Mouse (Mus musculus) lung, embryonic 16.5 days (tissue): ENCODE data around the gene Fxyd1. TPM values are rescaled to one million over a fixed set of nuclear protein-coding genes. Genes with fewer than 3 reads are reported as not detected.

Experiments used
- ATAC-seq: fragments of 200-750 bp; cut with Nextera tagmentation; 2 replicates; pipeline ENCODE4 v1.8.0; 2017; ENCODE audit warnings: low read depth, mild to moderate bottlenecking, moderate library complexity
- H3K27ac ChIP-seq: fragments of 300-500 bp; sonication (generic); 2 replicates; pipeline ENCODE4 v1.5.1; 2014; ENCODE audit warnings: mild to moderate bottlenecking, control low read depth, low read length
- H3K27me3 ChIP-seq: fragments of 300-500 bp; sonication (generic); 2 replicates; pipeline ENCODE4 v1.6.1; 2014; ENCODE audit warnings: low read depth, low read length, mixed read lengths; ENCODE audit not compliant: control insufficient read depth, insufficient read depth
- H3K36me3 ChIP-seq: fragments of 300-500 bp; sonication (generic); 2 replicates; pipeline ENCODE4 v1.6.1; 2014; ENCODE audit warnings: low read length; ENCODE audit not compliant: control insufficient read depth, insufficient read depth
- H3K4me1 ChIP-seq: fragments of 300-500 bp; sonication (generic); replicated peaks from 2 replicates; pipeline ENCODE4 v1.6.1; 2014; ENCODE audit warnings: low read length, mixed read lengths; ENCODE audit not compliant: control insufficient read depth, insufficient read depth
- H3K4me2 ChIP-seq: fragments of 300-500 bp; sonication (generic); 2 replicates; pipeline ENCODE4 v1.6.1; 2014; ENCODE audit warnings: low read depth, low read length, control low read depth
- H3K4me3 ChIP-seq: fragments of 300-500 bp; sonication (generic); 2 replicates; pipeline ENCODE4 v1.5.1; 2014; ENCODE audit warnings: mild to moderate bottlenecking, low read length, control low read depth
- H3K9ac ChIP-seq: fragments of 300-500 bp; sonication (generic); 2 replicates; pipeline ENCODE4 v1.6.1; 2014; ENCODE audit warnings: low read length, control low read depth
- H3K9me3 ChIP-seq: fragments of 300-500 bp; sonication (generic); 2 replicates; pipeline ENCODE4 v1.6.1; 2016; ENCODE audit warnings: low read length; ENCODE audit not compliant: control insufficient read depth
- WGBS: fragments of 180-500 bp; shearing (Covaris S2); extraction: QIAGEN DNeasy Blood & Tissue Kit; methylation state at CpG from one replicate; pipeline ENCODE4 v1.1.7; 2014; 5-methylcytosine and 5-hydroxymethylcytosine counted together
- polyA plus RNA-seq: library from polyadenylated mRNA; unstranded; fragments of >200 nt; fragmentation: Nextera tagmentation; extraction: Ambion mirVana; gene quantifications from 2 replicates; pipeline ENCODE4 v1.2.1, GENCODE M21; 2015

Gene Fxyd1
- polyA plus RNA-seq, 1 experiment from 2014 or later, result 105 TPM

DNA sequence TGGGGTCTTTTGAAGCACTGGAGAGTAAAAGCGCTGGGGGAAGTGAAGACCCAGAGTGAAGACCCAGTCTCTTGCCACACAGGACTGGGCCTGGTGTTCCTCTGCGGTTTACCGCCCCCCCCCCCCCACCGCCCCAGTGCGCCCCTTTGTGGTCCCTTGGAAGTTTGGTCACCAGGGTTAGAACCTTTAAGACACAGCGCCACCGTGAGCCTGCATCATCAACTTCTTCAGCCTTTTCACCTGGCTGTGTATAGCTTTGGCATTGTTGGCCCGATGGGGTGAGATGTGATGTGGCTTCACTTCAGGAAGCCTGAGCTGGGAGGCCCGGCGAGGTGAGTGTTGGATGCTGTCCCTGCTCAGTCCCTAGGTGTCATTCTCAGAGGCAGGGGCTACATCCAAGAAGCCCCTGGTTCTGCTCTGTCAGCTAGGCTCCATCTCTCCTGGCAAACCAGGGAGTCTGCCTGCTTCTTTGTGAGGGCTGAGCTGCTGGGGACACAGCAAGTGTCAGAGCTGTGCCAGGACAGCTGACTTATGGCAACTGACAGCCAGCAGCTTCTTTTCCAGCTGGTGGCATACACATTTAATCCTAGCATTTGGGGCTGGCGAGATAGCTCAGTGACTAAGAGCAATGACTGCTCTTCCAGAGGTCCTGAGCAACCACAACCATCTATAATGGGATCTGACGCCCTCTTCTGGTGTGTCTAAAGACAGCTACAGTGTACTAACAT is 37.9 kb upstream of the Fxyd1 start:
- no peaks in the 10 kb centered on the region for H3K9me3 ChIP-seq
- 0 out of 2 replicates have a peak, but pooled peaks cover 3% of the 10 kb centered on the region for H3K4me1 ChIP-seq
- peak; percentile 11; the same call in 1 of the 2 replicates for ATAC-seq

GRCm38 (mm10) chr7:31089721-31090120 is 32.7 kb upstream of the Fxyd1 start:
- ATAC-seq, result no peak
- Histone ChIP-seq H3K36me3 (no peaks in the 10 kb centered on the region), H3K4me2 (no peak overlapping the region), H3K27ac (no peak overlapping the region), H3K9ac (no peak overlapping the region), H3K4me3 (no peak overlapping the region), H3K4me1 (peaks cover 5% of the 10 kb centered on the region), H3K27me3 (no peaks in the 10 kb centered on the region), H3K9me3 (no peaks in the 10 kb centered on the region)
- 69% methylated on average over 2 of the region's 2 CpGs for WGBS

More for the DNA sequence above, 37.9 kb upstream of the Fxyd1 start:
- Histone ChIP-seq H3K4me3 (no peak overlapping the region), H3K9ac (no peak overlapping the region), H3K27me3 (no peaks in the 10 kb centered on the region), H3K27ac (no peak overlapping the region), H3K4me2 (no peak overlapping the region), H3K36me3 (no peaks in the 10 kb centered on the region)
- 23% methylated on average over 12 of the region's 12 CpGs for WGBS

- H3K27ac ChIP-seq, result no peak overlapping the region
- H3K9me3 ChIP-seq, result no peaks in the 10 kb centered on the region
- peaks cover 9% of the 10 kb centered on the region for H3K4me1 ChIP-seq
- ATAC-seq, result no peak
- no peak overlapping the region for H3K9ac ChIP-seq
- no peak overlapping the region for H3K4me3 ChIP-seq
- no peaks in the 10 kb centered on the region for H3K27me3 ChIP-seq
- H3K4me2 ChIP-seq, result no peak overlapping the region
- H3K36me3 ChIP-seq, result no peaks in the 10 kb centered on the region
- 63% methylated on average over 3 of the region's 3 CpGs for WGBS
Observed at GRCm38 (mm10) chr7:31088206-31088605, 31.2 kb upstream of the Fxyd1 start.

GRCm38 (mm10) chr7:31087262-31087661 is 30.3 kb upstream of the Fxyd1 start:
- H3K4me1 ChIP-seq, result peaks cover 9% of the 10 kb centered on the region
- H3K27ac ChIP-seq, result no peak overlapping the region
- no peak overlapping the region for H3K4me3 ChIP-seq
- WGBS, result 40% methylated on average over 2 of the region's 2 CpGs
- no peaks in the 10 kb centered on the region for H3K9me3 ChIP-seq
- no peaks in the 10 kb centered on the region for H3K36me3 ChIP-seq
- no peaks in the 10 kb centered on the region for H3K27me3 ChIP-seq
- no peak for ATAC-seq
- no peak overlapping the region for H3K4me2 ChIP-seq
- H3K9ac ChIP-seq, result no peak overlapping the region

- Histone ChIP-seq H3K4me3 (no peak overlapping the region), H3K36me3 (no peaks in the 10 kb centered on the region), H3K27me3 (no peaks in the 10 kb centered on the region), H3K4me2 (no peak overlapping the region), H3K27ac (no peak overlapping the region), H3K9me3 (no peaks in the 10 kb centered on the region), H3K4me1 (peaks cover 9% of the 10 kb centered on the region), H3K9ac (no peak overlapping the region)
- ATAC-seq, result no peak
- WGBS, result 86% methylated on average over 9 of the region's 9 CpGs
Observed at GRCm38 (mm10) chr7:31086175-31086755, 29.3 kb upstream of the Fxyd1 start.

- Histone ChIP-seq H3K4me3 (no peak overlapping the region), H3K4me1 (peaks cover 9% of the 10 kb centered on the region), H3K36me3 (no peaks in the 10 kb centered on the region), H3K9ac (no peak overlapping the region), H3K27me3 (no peaks in the 10 kb centered on the region), H3K9me3 (no peaks in the 10 kb centered on the region), H3K27ac (peak overlapping the region; percentile 10; the same call in 1 of the 2 replicates), H3K4me2 (no peak overlapping the region)
- peak; percentile 48; the same call in 1 of the 2 replicates for ATAC-seq
- WGBS, result 25% methylated on average over 3 of the region's 3 CpGs
Observed at GRCm38 (mm10) chr7:31085171-31085570, 28.2 kb upstream of the Fxyd1 start.

DNA sequence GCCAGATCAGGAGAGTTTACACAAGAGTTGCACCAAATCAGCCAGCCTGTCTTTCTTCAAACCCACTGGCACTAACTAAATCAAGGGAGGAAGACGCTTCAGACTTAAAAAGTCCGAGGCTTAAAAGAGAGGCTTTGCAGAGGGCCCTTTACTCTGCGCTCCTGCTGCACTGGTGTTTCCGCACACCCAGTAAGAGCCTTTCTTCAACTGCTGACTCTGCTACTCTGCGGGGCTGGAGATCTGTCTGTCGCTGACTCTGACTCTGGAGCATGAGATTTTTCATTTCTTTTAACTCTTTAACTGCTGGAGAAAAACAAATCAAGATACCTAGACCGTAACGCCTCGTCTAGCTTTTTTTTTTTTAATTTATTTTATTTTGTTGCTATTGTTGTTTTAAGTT is 27.1 kb upstream of the Fxyd1 start:
- no peaks in the 10 kb centered on the region for H3K36me3 ChIP-seq
- peaks cover 9% of the 10 kb centered on the region for H3K4me1 ChIP-seq
- H3K4me3 ChIP-seq, result no peak overlapping the region
- 36% methylated on average over 9 of the region's 9 CpGs for WGBS
- H3K4me2 ChIP-seq, result no peak overlapping the region
- peak; percentile 69 for ATAC-seq
- 0 out of 2 replicates have a peak overlapping the region, but pooled peaks have one; percentile 0 for H3K27ac ChIP-seq
- no peaks in the 10 kb centered on the region for H3K9me3 ChIP-seq
- H3K27me3 ChIP-seq, result no peaks in the 10 kb centered on the region
- H3K9ac ChIP-seq, result no peak overlapping the region

DNA sequence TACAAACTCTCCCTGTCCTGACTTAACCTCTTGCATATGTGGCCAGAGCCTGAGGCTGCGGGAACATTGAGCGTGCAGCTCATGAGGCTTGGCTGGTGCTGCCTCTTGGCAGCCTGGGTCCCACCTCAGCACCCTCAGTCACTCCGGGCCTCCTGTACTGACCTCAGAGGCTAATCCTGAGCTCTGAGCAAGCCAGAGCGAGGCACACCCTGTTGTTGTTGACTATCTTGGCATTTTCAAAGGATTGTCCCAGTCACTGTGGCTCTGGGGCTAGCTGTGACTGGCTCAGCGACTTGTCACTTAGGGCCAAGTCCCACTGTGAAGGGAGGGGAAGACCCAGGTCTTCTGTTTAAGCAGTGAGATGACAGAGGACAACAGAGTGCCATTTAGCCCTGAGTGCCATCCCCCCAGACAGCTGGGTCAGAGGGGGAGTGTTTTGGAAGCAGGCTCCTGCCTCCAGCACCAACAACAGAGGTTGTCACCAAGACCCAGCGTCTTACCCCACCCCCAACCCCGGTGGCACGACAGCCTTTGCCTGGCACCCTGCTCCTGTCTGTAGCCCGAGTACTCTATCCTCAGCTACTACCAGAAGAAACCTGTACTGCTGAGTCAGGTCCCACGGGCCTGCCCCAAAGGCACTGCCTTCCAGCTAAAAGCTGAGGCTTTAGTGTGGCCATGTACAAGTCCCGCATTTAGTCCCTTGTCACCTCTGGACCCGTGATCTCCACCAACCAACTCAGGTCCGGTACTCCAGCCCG is 26.0 kb upstream of the Fxyd1 start:
- Histone ChIP-seq H3K9me3 (no peaks in the 10 kb centered on the region), H3K27ac (no peak overlapping the region), H3K4me1 (peaks cover 9% of the 10 kb centered on the region), H3K9ac (0 out of 2 replicates have a peak overlapping the region, but pooled peaks have one; percentile 12), H3K36me3 (no peaks in the 10 kb centered on the region), H3K4me3 (no peak overlapping the region), H3K27me3 (no peaks in the 10 kb centered on the region), H3K4me2 (no peak overlapping the region)
- WGBS, result 62% methylated on average over 14 of the region's 14 CpGs
- ATAC-seq, result 0 out of 2 replicates have a peak, but pooled peaks have one; percentile 4

DNA sequence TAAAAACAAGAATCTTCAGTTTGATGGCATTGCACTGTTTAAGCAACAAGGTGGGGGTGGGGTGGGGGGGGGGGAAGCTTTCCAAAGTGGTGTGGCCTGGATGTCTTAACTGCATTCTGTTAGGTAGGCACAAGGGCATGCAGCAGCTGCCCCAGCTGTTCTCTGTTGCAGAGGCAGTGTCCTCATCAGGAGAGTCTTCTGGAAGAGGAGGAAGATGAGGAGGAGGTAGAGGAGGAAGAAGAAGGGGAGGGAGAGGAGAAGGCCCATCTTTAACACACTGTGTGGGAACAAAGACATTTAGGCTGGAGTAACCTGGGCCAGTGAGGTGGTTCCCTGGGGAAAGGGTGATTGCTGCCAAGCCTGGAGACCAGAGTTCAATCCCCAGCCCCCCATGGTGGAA is 25.1 kb upstream of the Fxyd1 start:
- H3K4me1 ChIP-seq, result peaks cover 13% of the 10 kb centered on the region
- no peak overlapping the region for H3K27ac ChIP-seq
- H3K9ac ChIP-seq, result no peak overlapping the region
- H3K4me3 ChIP-seq, result no peak overlapping the region
- H3K27me3 ChIP-seq, result no peaks in the 10 kb centered on the region
- no peak overlapping the region for H3K4me2 ChIP-seq
- H3K36me3 ChIP-seq, result no peaks in the 10 kb centered on the region
- no peaks in the 10 kb centered on the region for H3K9me3 ChIP-seq
- no peak for ATAC-seq
